Mouse (Mus musculus): ENCODE results near the gene Arrdc2.

The Arrdc2 gene

GRCm38 (mm10) chr8:70839408-70840351 is at the start of gene Arrdc2:
Gene Arrdc2 (minus strand): TSS chr8:70839720.
- DNase-seq (ENCODE audit: low read depth, low spot score) = peak; percentile 100

- peak; percentile 91 for DNase-seq (ENCODE audit: low read depth, low spot score)
These were observed 48.1 kb upstream of the Arrdc2 start for GRCm38 (mm10) chr8:70887669-70888068.

GRCm38 (mm10) chr8:70885612-70886011 is 46.1 kb upstream of the Arrdc2 start:
- peak; percentile 75 for DNase-seq (ENCODE audit: low read depth, low spot score)

- DNase-seq (ENCODE audit: low read depth, low spot score) = no peak
These were observed 45.2 kb upstream of the Arrdc2 start for GRCm38 (mm10) chr8:70884683-70885082.

GRCm38 (mm10) chr8:70884186-70884585 is 44.7 kb upstream of the Arrdc2 start:
- DNase-seq (ENCODE audit: low read depth, low spot score) = no peak

- peak; percentile 56 for DNase-seq (ENCODE audit: low read depth, low spot score)
These were observed 41.0 kb upstream of the Arrdc2 start for GRCm38 (mm10) chr8:70880546-70880945.

GRCm38 (mm10) chr8:70880126-70880525 is 40.6 kb upstream of the Arrdc2 start:
- peak; percentile 81 for DNase-seq (ENCODE audit: low read depth, low spot score)

GRCm38 (mm10) chr8:70879500-70879899 is 40.0 kb upstream of the Arrdc2 start:
- DNase-seq (ENCODE audit: low read depth, low spot score) = peak; percentile 63

GRCm38 (mm10) chr8:70878178-70878577 is 38.7 kb upstream of the Arrdc2 start:
- no peak for DNase-seq (ENCODE audit: low read depth, low spot score)

GRCm38 (mm10) chr8:70876382-70876781 is 36.9 kb upstream of the Arrdc2 start:
- peak; percentile 71 for DNase-seq (ENCODE audit: low read depth, low spot score)

GRCm38 (mm10) chr8:70874441-70874840 is 34.9 kb upstream of the Arrdc2 start:
- DNase-seq (ENCODE audit: low read depth, low spot score) = no peak

- peak; percentile 97 for DNase-seq (ENCODE audit: low read depth, low spot score)
These were observed 34.0 kb upstream of the Arrdc2 start, which contains the start of gene Ccdc124 for GRCm38 (mm10) chr8:70873364-70873985. Gene Ccdc124 (minus strand): TSS chr8:70873935.

GRCm38 (mm10) chr8:70872643-70873363 is 33.3 kb upstream of the Arrdc2 start:
- DNase-seq (ENCODE audit: low read depth, low spot score) = no peak

- DNase-seq (ENCODE audit: low read depth, low spot score) = no peak
These were observed 31.8 kb upstream of the Arrdc2 start for GRCm38 (mm10) chr8:70871195-70871807.

- DNase-seq (ENCODE audit: low read depth, low spot score) = peak; percentile 93
These were observed 30.1 kb upstream of the Arrdc2 start for GRCm38 (mm10) chr8:70869601-70870041.

GRCm38 (mm10) chr8:70869199-70869571 is 29.7 kb upstream of the Arrdc2 start:
- no peak for DNase-seq (ENCODE audit: low read depth, low spot score)

GRCm38 (mm10) chr8:70868559-70869198 is 29.2 kb upstream of the Arrdc2 start:
- DNase-seq (ENCODE audit: low read depth, low spot score) = peak; percentile 95

GRCm38 (mm10) chr8:70866566-70866965 is 27.0 kb upstream of the Arrdc2 start:
- DNase-seq (ENCODE audit: low read depth, low spot score) = no peak

GRCm38 (mm10) chr8:70866001-70866520 is 26.5 kb upstream of the Arrdc2 start:
- peak; percentile 58 for DNase-seq (ENCODE audit: low read depth, low spot score)

- peak; percentile 100 for DNase-seq (ENCODE audit: low read depth, low spot score)
These were observed 26.0 kb upstream of the Arrdc2 start for GRCm38 (mm10) chr8:70865350-70866000.

Measured in ZHBTc4 (cell line).